Mouse (Mus musculus): Measurements from ENCODE around the gene Rims1.

The Rims1 gene

DNA sequence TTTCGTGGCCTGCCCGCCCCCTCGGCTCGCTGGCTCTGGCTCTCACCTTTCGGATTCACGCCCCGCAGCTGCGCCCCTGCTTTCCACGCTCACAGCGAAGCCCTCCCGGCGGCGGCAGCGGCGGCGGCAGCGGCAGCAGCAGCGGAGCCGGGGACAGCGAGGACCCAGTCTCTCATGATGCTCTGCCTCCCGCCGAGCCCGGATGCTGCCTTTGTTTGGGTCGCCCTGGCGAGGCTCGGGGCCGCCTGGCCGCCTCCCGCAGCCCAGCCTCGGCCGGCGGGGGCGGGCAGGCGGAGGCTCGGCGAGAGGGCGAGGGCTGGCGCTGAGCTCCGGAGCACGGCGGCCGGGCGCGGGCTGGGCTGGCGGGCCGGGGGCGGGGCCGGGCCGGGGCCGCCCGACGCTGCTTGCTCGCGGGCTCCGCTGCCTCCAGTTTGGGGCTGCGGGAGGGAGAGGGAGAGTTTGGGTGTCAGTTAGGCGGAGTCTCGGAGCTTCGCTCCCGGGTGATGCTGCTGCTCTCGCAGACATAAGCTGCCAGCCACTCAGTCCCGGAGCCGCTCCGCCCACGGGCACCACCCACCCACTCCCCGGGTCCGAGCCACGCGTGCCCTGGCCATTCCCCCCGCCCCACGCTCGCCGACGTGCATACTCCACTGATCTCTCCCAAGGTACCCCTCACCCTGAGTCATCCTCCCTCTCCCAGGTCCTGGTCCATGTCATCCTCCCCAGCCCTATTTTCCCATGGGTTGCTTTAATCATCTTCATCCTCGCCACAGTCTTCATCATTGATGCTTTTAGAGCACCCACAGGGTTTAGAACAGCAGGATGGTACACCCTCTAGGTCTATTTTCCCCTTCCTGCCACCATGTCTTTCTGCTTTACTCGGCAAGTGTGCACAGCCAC lies at the start of gene Rims1:
TSS of gene Rims1 (minus strand) at position 269 of the 900 bp plus-strand sequence.
- in situ Hi-C loops (cut with MboI, MseI): no loop called here

DNA sequence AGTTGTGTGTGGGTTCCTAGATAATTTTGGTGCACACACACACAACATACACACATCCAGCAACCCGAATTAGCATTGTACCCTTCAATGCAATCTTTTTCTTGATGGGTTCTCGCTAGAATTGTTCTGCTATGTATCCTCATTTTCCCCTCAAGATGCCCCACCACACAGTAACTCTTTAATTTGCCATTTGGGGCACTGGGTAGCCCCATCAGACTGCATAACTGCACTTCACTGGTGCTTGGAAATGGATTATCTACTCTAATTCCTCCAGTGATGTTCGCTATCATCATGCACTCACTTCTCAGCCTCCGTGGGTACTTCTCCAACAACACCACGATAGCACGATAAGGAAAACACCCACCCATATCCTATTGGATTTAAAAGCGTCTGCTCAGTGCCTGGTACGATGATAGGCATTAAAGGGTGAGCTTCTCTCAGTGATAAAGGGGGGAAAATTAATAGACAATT lies 867 bp upstream of the Rims1 start:
- in situ Hi-C loops (cut with MboI, MseI): no loop called here

DNA sequence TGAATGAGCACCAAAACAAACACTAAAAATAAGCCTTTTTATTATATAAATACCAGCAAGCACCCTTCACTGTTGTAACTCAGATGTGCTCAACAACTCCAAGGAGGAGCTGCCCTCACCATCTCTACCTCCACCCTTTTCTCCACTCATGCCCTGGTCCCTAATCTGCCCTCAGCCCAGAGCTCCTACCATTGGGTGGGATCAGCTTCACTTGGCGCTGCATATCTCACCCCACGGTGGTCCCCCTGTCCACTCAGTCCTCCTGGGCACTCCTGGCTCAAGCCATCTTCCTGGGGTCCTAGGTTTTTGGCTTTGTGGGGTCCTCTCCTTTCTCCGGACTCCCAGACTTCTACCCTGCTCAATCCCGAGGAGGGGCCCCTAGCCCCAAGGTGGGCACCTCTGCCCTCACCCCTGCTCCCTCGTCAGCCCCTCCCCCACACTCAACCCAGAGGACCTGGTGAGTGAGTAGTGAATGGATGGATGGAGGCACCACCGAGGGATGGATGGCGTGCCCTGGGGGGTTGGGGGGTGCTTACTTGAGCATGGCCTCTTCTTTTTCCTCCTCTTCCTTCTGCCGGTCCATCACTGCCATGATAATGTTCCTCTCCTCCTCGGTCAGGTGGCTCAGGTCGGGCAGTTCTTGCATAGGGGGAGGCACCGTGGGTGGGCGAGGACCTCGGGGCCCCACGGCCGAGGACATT lies 619 bp downstream of the Rims1 start:
- in situ Hi-C loops (cut with MboI, MseI): no loop called here

DNA sequence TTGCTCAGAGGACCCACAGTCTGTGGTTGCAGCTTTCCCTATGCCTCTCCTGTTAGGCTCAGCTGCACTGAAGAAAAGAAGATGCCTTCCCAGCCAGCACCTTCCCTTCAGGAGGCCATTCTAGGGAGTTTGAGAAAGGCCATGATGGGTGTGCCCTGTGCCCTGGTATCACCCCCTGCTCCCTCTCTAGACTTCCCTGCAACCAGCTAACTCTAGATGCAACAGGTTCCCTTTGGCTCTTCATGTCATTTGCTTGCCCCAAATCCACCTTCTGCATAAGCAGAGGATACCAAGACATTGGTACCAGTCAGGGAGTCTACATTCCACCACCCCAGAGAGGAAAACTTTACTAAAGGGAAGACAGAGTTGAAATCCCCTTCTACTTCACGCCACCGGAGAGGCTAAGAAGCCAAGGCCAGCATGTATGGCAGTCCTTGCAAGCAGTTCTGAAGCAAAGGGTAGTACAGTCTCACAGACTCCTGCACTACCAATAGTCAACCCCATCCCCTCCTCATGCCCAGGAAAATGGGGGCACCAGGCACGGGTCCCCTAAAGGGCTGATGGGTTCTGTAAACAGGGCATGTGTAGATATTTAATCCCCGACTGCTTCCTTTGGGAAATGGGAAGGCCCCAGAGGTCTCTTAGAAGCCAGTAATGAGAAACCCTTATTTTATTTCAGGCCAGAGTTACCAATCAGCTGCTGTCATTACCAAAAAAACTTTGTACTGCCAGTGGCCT lies 1.5 kb downstream of the Rims1 start:
- in situ Hi-C loops (cut with MboI, MseI): no loop called here

DNA sequence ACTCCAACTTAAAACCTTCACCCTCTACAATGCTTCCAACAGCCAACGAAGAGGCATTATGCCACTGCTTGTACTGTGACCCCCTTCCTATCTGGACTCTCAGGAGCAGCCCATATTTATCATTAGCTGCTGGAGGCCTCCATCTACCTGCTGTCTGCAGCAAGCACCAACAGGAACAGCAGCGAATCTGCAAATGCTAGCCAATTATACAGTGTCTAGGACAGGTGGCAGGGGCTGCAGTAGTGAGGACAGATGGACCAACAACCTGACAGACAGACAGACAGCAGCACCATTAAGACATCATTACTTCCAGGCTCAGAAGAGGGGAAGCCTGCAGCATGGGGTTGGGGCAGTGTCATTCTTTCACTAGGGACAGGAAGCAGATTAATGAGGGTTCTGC lies 2.3 kb downstream of the Rims1 start:
- in situ Hi-C loops (cut with MboI, MseI): no loop called here

DNA sequence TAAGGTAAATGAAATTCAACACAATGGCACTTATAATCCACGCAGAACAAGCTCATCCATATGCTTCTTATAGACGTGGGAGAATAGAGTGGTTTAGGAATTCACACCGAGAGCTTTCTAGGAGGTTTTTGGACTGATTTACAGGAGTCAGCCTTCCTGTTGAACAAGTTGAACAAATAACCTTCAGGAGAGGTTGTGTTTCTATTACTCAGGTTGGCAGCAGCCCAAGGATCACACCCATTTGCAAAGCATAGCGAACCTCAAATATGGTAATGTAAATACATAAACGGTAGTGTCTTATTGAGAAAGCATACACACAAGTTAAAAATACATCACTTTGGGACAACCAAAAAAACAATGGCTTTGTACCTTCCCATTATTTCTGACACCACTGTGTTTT lies 5.5 kb downstream of the Rims1 start:
- in situ Hi-C loops (cut with MboI, MseI): no loop called here

DNA sequence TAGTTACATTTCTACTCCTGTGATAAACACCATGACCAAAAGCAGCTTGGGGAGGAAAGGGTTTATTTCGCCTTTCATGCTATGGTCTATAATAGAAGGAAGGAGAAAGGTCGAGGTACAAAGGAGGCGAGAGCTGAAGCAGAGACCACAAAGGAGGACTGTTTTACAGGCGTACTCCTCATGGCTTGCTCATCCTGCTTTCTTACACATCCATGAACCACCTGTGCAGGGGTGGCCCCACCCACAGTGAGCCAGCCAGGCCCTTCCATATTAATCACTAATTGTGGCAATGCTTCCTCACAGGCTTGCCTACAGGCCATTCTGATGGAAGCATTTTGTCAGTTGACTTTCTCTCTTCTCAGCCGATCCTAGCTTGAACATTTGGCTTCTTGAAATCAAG lies 8.7 kb downstream of the Rims1 start:
- in situ Hi-C loops (cut with MboI, MseI): no loop called here

DNA sequence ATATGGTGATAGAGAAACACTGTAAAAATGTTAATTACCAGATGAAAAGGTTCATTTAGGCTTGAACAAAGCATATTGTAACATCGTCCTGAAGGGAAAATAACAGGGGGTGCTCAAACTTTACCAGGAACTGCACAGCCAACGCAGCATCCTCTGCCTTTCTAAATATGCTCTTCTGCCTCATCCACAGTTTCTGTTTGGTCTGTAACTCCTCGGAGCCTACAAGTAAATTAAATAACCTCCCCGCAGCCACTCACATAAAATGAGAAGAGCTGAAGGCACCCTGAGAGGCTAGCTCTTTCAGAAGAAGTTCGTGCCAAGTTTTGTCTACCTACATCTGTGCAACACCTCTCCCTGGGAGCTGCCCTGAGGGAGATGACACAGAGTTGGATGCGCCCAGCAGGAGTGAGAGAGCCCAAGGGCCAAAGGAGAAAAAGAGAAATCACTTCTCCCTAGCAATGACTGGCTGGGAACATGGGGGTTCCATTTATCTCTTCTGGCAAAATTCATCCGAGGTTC lies 16.3 kb downstream of the Rims1 start:
- in situ Hi-C loops (cut with MboI, MseI): no loop called here

DNA sequence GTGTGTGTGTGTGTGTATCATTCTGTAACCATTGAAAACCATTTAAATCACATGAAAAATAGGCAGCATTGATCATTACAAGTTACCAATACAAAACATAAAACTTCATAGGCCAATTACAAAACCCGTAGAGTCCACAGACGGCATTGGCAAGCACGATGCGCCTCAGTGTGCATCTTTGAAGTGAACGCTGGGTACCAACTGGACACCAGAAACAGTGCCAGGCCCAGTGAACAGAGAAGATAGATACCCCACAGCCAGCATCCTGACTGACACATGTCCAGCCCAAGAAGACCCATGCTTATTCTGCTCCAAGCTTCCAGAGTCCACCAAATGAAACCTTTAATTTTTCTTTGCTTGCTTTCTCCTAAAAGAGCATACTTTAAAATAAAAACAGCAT lies 18.2 kb downstream of the Rims1 start:
- in situ Hi-C loops (cut with MboI, MseI): no loop called here

DNA sequence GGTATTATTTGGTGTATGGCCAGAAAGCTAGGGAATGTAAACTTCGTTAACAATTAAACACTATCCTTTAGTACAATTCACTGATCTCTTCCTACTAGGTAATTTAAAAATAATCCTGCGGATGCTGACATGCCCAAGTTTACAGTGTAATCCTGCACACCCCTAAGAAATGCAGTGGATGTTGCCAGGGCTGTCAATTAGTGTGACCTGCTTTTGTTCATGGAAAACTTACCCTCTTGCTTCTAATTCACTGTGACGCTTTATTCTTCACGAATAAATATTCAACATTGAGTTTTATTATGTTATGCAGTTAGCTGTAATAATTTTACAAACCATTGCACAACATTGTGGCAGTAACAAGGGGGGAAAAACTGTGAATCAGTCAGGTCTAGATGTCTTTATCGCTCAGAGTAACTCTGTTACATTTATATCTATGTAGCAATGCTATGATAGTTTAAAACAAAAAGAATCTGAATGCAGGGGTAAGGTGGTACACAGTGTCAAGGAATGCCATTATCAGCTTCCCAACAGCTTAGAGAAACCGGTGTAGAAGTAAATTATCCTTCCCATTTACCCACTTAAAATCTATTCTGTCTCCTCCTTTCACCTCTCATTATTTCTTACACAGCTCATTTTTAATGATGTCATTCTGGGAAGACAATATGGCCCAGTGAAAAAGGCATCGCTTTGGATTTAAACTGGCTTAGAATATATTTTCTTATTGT lies 35.1 kb downstream of the Rims1 start:
- in situ Hi-C loops (cut with MboI, MseI): no loop called here

DNA sequence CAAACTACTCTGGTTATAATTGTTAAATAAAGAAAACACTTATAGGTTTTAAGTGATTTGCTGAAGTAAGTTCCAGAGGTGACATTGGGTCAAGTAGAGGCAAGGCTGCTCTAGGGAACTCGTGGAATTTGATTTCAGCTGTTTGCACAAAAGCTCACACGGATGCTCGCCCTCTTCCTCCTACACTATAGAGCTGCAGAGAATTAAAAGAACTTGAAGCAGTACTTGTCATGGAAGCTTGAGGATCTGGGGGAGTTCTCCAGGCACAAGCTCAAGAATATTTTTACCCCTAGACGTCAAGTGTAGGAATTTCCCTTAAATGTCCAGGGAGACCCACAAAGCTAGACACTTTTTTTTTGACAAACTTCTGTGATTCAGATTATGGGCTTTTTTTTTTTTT lies 42.4 kb downstream of the Rims1 start:
- in situ Hi-C loops (cut with MboI, MseI): no loop called here

DNA sequence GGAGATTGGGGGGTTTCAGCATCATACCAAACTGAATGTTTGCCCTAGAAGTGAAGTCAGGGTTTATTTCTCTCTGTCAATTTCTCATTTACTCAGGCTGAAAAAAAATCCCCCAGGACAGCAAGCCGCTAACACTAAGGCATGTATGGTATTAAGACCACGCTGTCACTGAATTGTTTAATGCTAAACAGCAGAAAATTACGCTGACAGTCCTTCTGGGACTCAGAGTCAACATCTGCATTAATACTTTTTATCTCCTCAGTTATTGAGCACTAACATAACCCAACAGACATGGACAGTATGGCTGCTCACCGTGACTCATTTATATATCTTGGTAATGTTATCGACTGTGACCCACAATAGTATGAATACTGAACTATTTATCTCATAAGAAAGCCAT lies 43.0 kb downstream of the Rims1 start:
- in situ Hi-C loops (cut with MboI, MseI): no loop called here

DNA sequence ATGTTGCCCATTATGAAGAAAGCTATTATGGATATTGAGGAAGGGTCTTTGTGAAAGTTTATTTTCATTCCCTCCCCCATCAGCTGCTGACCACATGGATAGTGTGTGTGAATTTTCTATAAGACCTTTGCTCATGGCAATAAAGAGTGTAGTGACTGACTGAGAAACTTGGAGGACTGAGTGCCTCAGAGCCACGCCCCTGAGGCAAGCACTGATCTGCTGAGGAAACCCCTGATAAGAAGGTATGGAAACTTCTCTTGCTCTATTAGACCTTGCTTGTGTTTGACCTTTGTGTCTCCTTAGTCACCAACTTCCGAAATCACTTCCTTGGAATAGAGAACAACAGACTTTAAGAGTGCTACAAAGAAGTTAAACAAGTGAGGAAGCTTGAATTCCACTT lies 55.3 kb downstream of the Rims1 start:
- in situ Hi-C loops (cut with MboI, MseI): no loop called here

DNA sequence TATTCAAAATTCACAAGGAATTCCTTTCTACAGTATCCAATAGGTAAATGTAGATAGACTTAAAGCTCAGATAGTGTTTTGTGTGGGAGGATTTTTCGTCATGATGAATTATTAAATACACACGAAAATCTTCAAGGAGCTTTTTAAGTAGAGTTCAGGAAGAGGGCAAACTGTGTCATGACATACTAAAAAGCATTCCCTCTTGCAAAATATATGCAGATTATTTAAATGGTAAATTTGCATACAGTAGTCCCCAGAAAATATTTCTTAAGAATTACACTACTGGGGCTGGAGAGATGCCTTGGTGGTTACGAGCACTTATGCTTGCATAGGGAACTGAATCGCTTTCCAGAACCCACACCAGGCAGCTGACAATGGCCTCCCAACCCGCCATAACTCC lies 61.1 kb downstream of the Rims1 start:
- in situ Hi-C loops (cut with MboI, MseI): no loop called here

DNA sequence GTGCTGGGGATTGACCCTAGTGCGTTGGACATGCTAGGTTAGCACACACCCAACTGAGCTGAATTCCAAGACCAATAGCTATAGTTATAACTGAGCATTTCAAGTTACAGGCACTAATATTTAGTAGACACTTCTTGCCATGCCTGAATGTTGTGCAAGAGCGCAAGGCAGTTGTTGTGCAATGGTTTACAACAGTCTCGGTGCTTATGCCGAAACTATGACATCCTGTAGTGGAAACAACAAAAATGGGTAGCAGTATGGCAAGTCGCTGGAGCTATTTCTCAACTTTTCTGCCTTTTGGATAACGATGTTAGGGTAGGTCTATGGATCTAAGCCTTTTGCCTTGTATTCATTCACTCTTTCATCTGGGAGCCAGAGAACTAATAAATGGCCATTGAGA lies 68.3 kb downstream of the Rims1 start:
- in situ Hi-C loops (cut with MboI, MseI): no loop called here

DNA sequence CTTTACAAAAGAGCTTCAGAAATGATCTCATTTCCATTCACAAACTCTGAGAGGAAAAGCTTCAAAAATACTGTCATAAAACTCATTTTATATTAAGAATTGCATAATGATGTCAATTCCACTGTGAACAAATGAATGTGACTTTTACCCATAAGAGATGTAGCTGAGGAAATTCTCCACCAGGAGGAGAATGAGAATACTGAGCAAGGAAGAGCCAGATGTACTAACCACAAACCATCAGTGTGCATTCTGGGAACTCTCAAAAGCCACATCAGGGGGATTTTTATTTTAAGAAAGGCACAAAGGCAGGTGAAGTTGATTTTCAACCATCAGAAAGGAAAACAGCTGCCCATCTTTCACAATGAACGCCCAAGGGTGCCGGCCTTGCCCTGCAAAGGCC lies 71.4 kb downstream of the Rims1 start:
- in situ Hi-C loops (cut with MboI, MseI): no loop called here

DNA sequence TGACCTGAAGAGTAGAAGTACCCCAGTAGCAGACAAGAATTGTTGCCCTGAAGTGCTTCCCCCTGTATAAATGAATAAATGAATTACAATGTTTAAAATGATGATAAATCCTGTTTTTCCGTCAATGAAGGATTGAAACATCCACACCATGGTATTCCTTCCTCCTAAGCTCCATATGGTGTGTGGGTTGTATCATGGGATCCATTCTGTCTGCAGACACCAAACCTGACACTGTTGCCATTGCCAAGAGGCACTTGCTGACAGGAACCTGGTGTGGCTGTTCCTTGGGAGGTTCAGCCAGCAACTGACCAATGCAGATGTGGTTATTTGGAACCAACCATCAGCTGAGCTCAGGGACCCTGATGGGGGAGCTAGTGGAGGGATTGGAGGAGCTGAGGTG lies 72.5 kb downstream of the Rims1 start:
- in situ Hi-C loops (cut with MboI, MseI): no loop called here

DNA sequence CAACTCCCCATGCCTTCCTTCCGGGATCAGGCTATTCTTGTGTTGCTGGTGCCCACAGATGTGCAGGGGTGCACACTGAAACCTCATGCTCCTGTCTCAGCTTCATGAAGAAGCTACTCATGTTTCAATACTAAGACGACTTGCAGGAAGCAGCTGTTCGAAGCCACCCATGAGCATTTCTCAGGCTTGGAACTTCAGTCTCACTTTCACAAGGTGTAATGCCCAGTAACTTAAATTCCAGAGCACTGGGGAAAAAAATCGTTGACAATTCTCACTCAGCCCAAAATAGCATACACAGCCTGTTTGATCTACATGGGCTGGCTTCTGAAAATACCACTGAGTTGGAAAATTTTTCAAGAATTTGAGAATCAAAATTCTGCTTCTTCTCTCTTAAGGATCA lies 77.6 kb downstream of the Rims1 start:
- in situ Hi-C loops (cut with MboI, MseI): no loop called here

DNA sequence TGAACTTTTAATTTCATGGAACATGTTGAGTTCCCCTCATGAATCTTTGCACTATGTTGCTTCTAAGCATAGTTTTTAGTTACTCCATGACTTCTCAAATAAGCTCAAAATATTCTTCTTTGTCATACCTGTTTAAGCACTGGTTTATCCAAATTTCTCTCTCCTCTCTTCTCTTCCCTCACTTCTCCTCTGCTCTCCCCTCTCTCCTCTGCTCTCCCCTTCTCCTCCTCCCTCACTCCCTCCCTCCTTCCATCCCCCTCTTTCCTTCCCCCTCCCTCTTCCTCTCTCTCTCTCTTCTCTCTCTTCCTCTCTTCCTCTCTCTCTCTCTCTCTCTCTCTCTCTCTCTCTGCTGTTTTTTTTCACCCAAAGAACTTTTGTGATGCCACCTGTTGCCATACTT lies 84.1 kb downstream of the Rims1 start:
- in situ Hi-C loops (cut with MboI, MseI): no loop called here

DNA sequence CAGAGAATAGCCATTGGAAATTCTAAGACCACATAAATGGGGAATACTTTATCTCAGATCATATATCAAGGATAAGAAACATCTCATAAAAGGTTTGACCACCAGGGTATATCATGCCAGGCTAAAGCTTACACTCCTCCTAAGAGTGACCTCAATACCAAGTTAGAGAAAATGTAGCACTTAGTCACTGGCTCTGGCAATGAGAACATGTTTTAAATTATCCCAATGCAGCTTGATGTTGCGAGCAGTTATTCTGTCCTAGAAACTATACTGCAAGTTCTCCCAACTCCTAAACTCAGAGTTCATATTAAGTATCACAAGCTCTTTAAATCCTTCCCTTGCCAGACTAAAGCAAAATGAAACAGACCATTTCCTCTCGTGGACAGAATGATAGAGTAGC lies 85.1 kb downstream of the Rims1 start:
- in situ Hi-C loops (cut with MboI, MseI): no loop called here

DNA sequence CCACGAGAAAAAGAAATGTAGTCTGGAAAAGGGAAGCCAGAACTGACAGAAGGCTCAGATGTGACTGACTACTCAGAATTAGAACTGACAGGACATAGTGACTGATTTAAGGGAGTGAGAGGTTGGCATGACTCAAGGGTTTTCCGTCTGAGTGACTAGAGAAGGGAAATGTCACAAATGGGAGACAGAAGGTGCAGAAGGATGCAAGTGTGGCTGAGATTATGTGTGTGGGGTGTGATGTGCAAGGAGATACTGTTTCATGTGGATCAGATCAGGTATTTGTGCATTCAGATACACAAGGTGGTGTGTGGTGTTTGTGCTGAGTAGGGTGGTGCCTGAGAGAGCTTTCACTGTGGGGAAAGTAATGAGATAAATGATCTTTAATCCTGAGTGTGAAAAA lies 96.3 kb downstream of the Rims1 start:
- in situ Hi-C loops (cut with MboI, MseI): no loop called here
